ENCODE assay signal across 8 mouse cellular contexts in genomic region chr11:115904956-115905790, GRCm38 (mm10). TPM values are rescaled to one million over a fixed set of nuclear protein-coding genes. Genes with fewer than 3 reads are reported as not detected.
DNase-seq lines count a peak whose midpoint lies in the region; ATAC-seq and TF ChIP-seq lines count a peak whose summit lies in the region.

No protein-coding gene starts in this region.

- H3K4me1 ChIP-seq in hindbrain, embryonic 11.5 days (replicated peaks; ENCODE audit: control insufficient read depth, insufficient read depth, low read length) = peaks cover 2% of the 10 kb centered on the region
- peaks cover under 1% of the 10 kb centered on the region; the same call in 1 of the 2 replicates for H3K4me1 ChIP-seq in hindbrain, embryonic 16.5 days (ENCODE audit: control insufficient read depth, insufficient read depth, low read depth, low read length)
- peaks cover 19% of the 10 kb centered on the region for H3K4me1 ChIP-seq in bone marrow, adult 2 months (ENCODE audit: control insufficient read depth, insufficient read depth, low read length)
- H3K4me1 ChIP-seq in intestine, embryonic 16.5 days (ENCODE audit: control insufficient read depth, insufficient read depth, low read length) = peaks cover 34% of the 10 kb centered on the region
- H3K4me1 ChIP-seq in liver, embryonic 16.5 days (ENCODE audit: control insufficient read depth, low read depth, low read length) = peaks cover 71% of the 10 kb centered on the region

- 0 out of 2 replicates have a peak, but pooled peaks have one; percentile 4 for TF ChIP-seq CTCF in bone marrow, adult 2 months (IDR thresholded peaks at IDR 0.05; ENCODE audit: control insufficient read depth, insufficient read depth, low read length)

- no peaks in the 10 kb centered on the region for H3K9me3 ChIP-seq in hindbrain, embryonic 11.5 days (ENCODE audit: control insufficient read depth, low read length)
- H3K9me3 ChIP-seq in hindbrain, embryonic 16.5 days (ENCODE audit: control insufficient read depth, low read length) = no peaks in the 10 kb centered on the region
- no peaks in the 10 kb centered on the region for H3K9me3 ChIP-seq in intestine, embryonic 16.5 days (ENCODE audit: control insufficient read depth, low read length)
- H3K9me3 ChIP-seq in liver, embryonic 16.5 days (replicated peaks; ENCODE audit: control insufficient read depth, low read length) = no peaks in the 10 kb centered on the region

- 46% methylated on average over 16 of the region's 16 CpGs for WGBS in hindbrain, embryonic 11.5 days
- WGBS in hindbrain, embryonic 16.5 days = 47% methylated on average over 16 of the region's 16 CpGs
- 83% methylated on average over 16 of the region's 16 CpGs for WGBS in bone marrow, adult 2 months
- 53% methylated on average over 16 of the region's 16 CpGs for WGBS in intestine, embryonic 16.5 days
- 75% methylated on average over 16 of the region's 16 CpGs for WGBS in liver, embryonic 16.5 days (ENCODE audit: insufficient replicate concordance)

- no peak for DNase-seq in hindbrain, embryonic 11.5 days (ENCODE audit: low spot score)
- DNase-seq in cerebellum, postnatal 10 days = no peak
- DNase-seq in cerebellum, adult 9-11 months = no peak

- no peak for ATAC-seq in hindbrain, embryonic 11.5 days (ENCODE audit: low FRiP score)
- no peak for ATAC-seq in hindbrain, embryonic 16.5 days
- ATAC-seq in intestine, embryonic 16.5 days = peak; percentile 62
- no peak for ATAC-seq in liver, embryonic 16.5 days (ENCODE audit: low read depth)
- ATAC-seq in megakaryocyte, adult 5-6 weeks (ENCODE audit: poor library complexity, severe bottlenecking) = no peak

- no peaks in the 10 kb centered on the region for H3K27me3 ChIP-seq in hindbrain, embryonic 11.5 days (ENCODE audit: control insufficient read depth, insufficient read depth, low read length)
- H3K27me3 ChIP-seq in hindbrain, embryonic 16.5 days (replicated peaks; ENCODE audit: control insufficient read depth, insufficient read depth, low read length) = no peaks in the 10 kb centered on the region
- no peaks in the 10 kb centered on the region for H3K27me3 ChIP-seq in intestine, embryonic 16.5 days (replicated peaks; ENCODE audit: control insufficient read depth, insufficient read depth, low read length)
- H3K27me3 ChIP-seq in liver, embryonic 16.5 days (ENCODE audit: control insufficient read depth, insufficient read depth, low read depth, low read length) = no peaks in the 10 kb centered on the region

- no peaks in the 10 kb centered on the region for H3K36me3 ChIP-seq in hindbrain, embryonic 11.5 days (ENCODE audit: control insufficient read depth, insufficient read depth, low read length)
- no peaks in the 10 kb centered on the region for H3K36me3 ChIP-seq in hindbrain, embryonic 16.5 days (ENCODE audit: control insufficient read depth, insufficient read depth, low read length)
- no peaks in the 10 kb centered on the region for H3K36me3 ChIP-seq in intestine, embryonic 16.5 days (ENCODE audit: control insufficient read depth, insufficient read depth, low read length)
- peaks cover 29% of the 10 kb centered on the region for H3K36me3 ChIP-seq in liver, embryonic 16.5 days (ENCODE audit: control insufficient read depth, insufficient read depth)

- H3K27ac ChIP-seq in hindbrain, embryonic 11.5 days (ENCODE audit: low read depth, low read length) = 0 out of 2 replicates have a peak overlapping the region, but pooled peaks have one; percentile 24
- H3K27ac ChIP-seq in hindbrain, embryonic 16.5 days (ENCODE audit: low read depth, low read length) = no peak overlapping the region
- H3K27ac ChIP-seq in bone marrow, adult 2 months (ENCODE audit: control insufficient read depth, insufficient read depth, low read depth, low read length, poor library complexity) = peak overlapping the region; percentile 96
- peak overlapping the region; percentile 38 for H3K27ac ChIP-seq in intestine, embryonic 16.5 days (ENCODE audit: low read length)
- peak overlapping the region; percentile 98 for H3K27ac ChIP-seq in liver, embryonic 16.5 days (ENCODE audit: low read length)

- no peak overlapping the region for H3K9ac ChIP-seq in hindbrain, embryonic 11.5 days (ENCODE audit: low read depth, low read length)
- H3K9ac ChIP-seq in hindbrain, embryonic 16.5 days (ENCODE audit: low read depth, low read length) = no peak overlapping the region
- H3K9ac ChIP-seq in intestine, embryonic 16.5 days (ENCODE audit: low read depth, low read length) = peak overlapping the region; percentile 37; the same call in 1 of the 2 replicates
- H3K9ac ChIP-seq in liver, embryonic 16.5 days (ENCODE audit: low read depth, low read length) = peak overlapping the region; percentile 49

- TF ChIP-seq POLR2A in bone marrow, adult 2 months (IDR thresholded peaks at IDR 0.05; ENCODE audit: borderline replicate concordance, control insufficient read depth, low read depth, low read length) = no peak

- no peak overlapping the region for H3K4me3 ChIP-seq in hindbrain, embryonic 11.5 days (ENCODE audit: low read depth, low read length)
- no peak overlapping the region for H3K4me3 ChIP-seq in hindbrain, embryonic 16.5 days (ENCODE audit: low read length)
- no peak overlapping the region for H3K4me3 ChIP-seq in bone marrow, adult 2 months (replicated peaks; ENCODE audit: control insufficient read depth, low read depth, low read length)
- no peak overlapping the region for H3K4me3 ChIP-seq in intestine, embryonic 16.5 days (ENCODE audit: low read length)
- no peak overlapping the region for H3K4me3 ChIP-seq in liver, embryonic 16.5 days (ENCODE audit: low read depth, low read length)

- no peak overlapping the region for H3K4me2 ChIP-seq in hindbrain, embryonic 11.5 days (replicated peaks; ENCODE audit: low read depth, low read length)
- H3K4me2 ChIP-seq in hindbrain, embryonic 16.5 days (ENCODE audit: low read length) = no peak overlapping the region
- no peak overlapping the region for H3K4me2 ChIP-seq in intestine, embryonic 16.5 days (ENCODE audit: low read depth, low read length)
- H3K4me2 ChIP-seq in liver, embryonic 16.5 days (ENCODE audit: low read depth, low read length) = peak overlapping the region; percentile 67; the same call in 1 of the 2 replicates

RNA-seq across cellular contexts. Expression of gene Smim5, which starts 5.4 kb away (rescaled TPM):
- 3.4 and 3.8 TPM in 2 replicates for polyA plus RNA-seq in hindbrain, embryonic 11.5 days (2014; fragmentation: Nextera tagmentation; extraction: Ambion mirVana)
- polyA plus RNA-seq in hindbrain, embryonic 16.5 days (2015; fragmentation: Nextera tagmentation; extraction: Ambion mirVana) = 2.5 and 3.9 TPM in 2 replicates
- polyA plus RNA-seq in bone marrow, adult 2 months (2011; ENCODE audit: insufficient read depth, insufficient read length, low replicate concordance, missing spikeins) = 44.8 and 74.9 TPM in 2 replicates
- polyA plus RNA-seq in intestine, embryonic 16.5 days (2015; fragmentation: Nextera tagmentation; extraction: Ambion mirVana) = 1.6 and 3.1 TPM in 2 replicates
- 29.5 and 30.1 TPM in 2 replicates for polyA plus RNA-seq in liver, embryonic 16.5 days (2015; fragmentation: Nextera tagmentation; extraction: Ambion mirVana)
- total RNA-seq in megakaryocyte, adult 5-6 weeks (2015) = 37.5 and 48.1 TPM in 2 replicates
- total RNA-seq in megakaryocyte, adult 5-6 weeks (2017) = 40.4 and 42.5 TPM in 2 replicates

RNA-seq across cellular contexts. Expression of gene Smim6, which starts 6.6 kb away (rescaled TPM):
- 0.40 and 0.65 TPM in 2 replicates for polyA plus RNA-seq in hindbrain, embryonic 11.5 days (2014; fragmentation: Nextera tagmentation; extraction: Ambion mirVana)
- 0.49 and 0.58 TPM in 2 replicates for polyA plus RNA-seq in hindbrain, embryonic 16.5 days (2015; fragmentation: Nextera tagmentation; extraction: Ambion mirVana)
- 4.4 and 13.1 TPM in 2 replicates for polyA plus RNA-seq in bone marrow, adult 2 months (2011; ENCODE audit: insufficient read depth, insufficient read length, low replicate concordance, missing spikeins)
- 33.8 and 38.6 TPM in 2 replicates for polyA plus RNA-seq in intestine, embryonic 16.5 days (2015; fragmentation: Nextera tagmentation; extraction: Ambion mirVana)
- polyA plus RNA-seq in liver, embryonic 16.5 days (2015; fragmentation: Nextera tagmentation; extraction: Ambion mirVana) = 2.7 and 3.1 TPM in 2 replicates
- total RNA-seq in megakaryocyte, adult 5-6 weeks (2015) = 2.7 and 4.9 TPM in 2 replicates
- 0.73 TPM in 1 of 2 replicates, not detected in the other for total RNA-seq in megakaryocyte, adult 5-6 weeks (2017)

RNA-seq across cellular contexts. Expression of gene Sap30bp, which starts 27.9 kb away (rescaled TPM):
- 55.8 and 57.1 TPM in 2 replicates for polyA plus RNA-seq in hindbrain, embryonic 11.5 days (2014; fragmentation: Nextera tagmentation; extraction: Ambion mirVana)
- 38.4 and 45.3 TPM in 2 replicates for polyA plus RNA-seq in hindbrain, embryonic 16.5 days (2015; fragmentation: Nextera tagmentation; extraction: Ambion mirVana)
- polyA plus RNA-seq in bone marrow, adult 2 months (2011; ENCODE audit: insufficient read depth, insufficient read length, low replicate concordance, missing spikeins) = 12.8 and 21.7 TPM in 2 replicates
- 27.3 and 29.2 TPM in 2 replicates for polyA plus RNA-seq in intestine, embryonic 16.5 days (2015; fragmentation: Nextera tagmentation; extraction: Ambion mirVana)
- polyA plus RNA-seq in liver, embryonic 16.5 days (2015; fragmentation: Nextera tagmentation; extraction: Ambion mirVana) = 13.6 and 16.2 TPM in 2 replicates
- total RNA-seq in megakaryocyte, adult 5-6 weeks (2015) = 18.6 and 22.6 TPM in 2 replicates
- total RNA-seq in megakaryocyte, adult 5-6 weeks (2017) = 158 and 190 TPM in 2 replicates

RNA-seq across cellular contexts. Expression of gene Recql5, which starts 28.1 kb away (rescaled TPM):
- polyA plus RNA-seq in hindbrain, embryonic 11.5 days (2014; fragmentation: Nextera tagmentation; extraction: Ambion mirVana) = 16.0 and 19.9 TPM in 2 replicates
- polyA plus RNA-seq in hindbrain, embryonic 16.5 days (2015; fragmentation: Nextera tagmentation; extraction: Ambion mirVana) = 20.2 and 21.3 TPM in 2 replicates
- 17.4 and 40.9 TPM in 2 replicates for polyA plus RNA-seq in bone marrow, adult 2 months (2011; ENCODE audit: insufficient read depth, insufficient read length, low replicate concordance, missing spikeins)
- 15.7 and 16.7 TPM in 2 replicates for polyA plus RNA-seq in intestine, embryonic 16.5 days (2015; fragmentation: Nextera tagmentation; extraction: Ambion mirVana)
- polyA plus RNA-seq in liver, embryonic 16.5 days (2015; fragmentation: Nextera tagmentation; extraction: Ambion mirVana) = 7.9 and 8.9 TPM in 2 replicates
- total RNA-seq in megakaryocyte, adult 5-6 weeks (2015) = 13.2 and 19.9 TPM in 2 replicates
- total RNA-seq in megakaryocyte, adult 5-6 weeks (2017) = 19.9 and 22.5 TPM in 2 replicates

RNA-seq across cellular contexts. Expression of gene Myo15b, which starts 47.0 kb away (rescaled TPM):
- 0.09 TPM in 1 of 2 replicates, not detected in the other for polyA plus RNA-seq in hindbrain, embryonic 11.5 days (2014; fragmentation: Nextera tagmentation; extraction: Ambion mirVana)
- polyA plus RNA-seq in hindbrain, embryonic 16.5 days (2015; fragmentation: Nextera tagmentation; extraction: Ambion mirVana) = 0.16 and 0.31 TPM in 2 replicates
- polyA plus RNA-seq in bone marrow, adult 2 months (2011; ENCODE audit: insufficient read depth, insufficient read length, low replicate concordance, missing spikeins) = 0.57 TPM in 1 of 2 replicates, not detected in the other
- 168 and 230 TPM in 2 replicates for polyA plus RNA-seq in intestine, embryonic 16.5 days (2015; fragmentation: Nextera tagmentation; extraction: Ambion mirVana)
- 0.34 and 1.5 TPM in 2 replicates for polyA plus RNA-seq in liver, embryonic 16.5 days (2015; fragmentation: Nextera tagmentation; extraction: Ambion mirVana)
- 0.51 TPM in 1 of 2 replicates, not detected in the other for total RNA-seq in megakaryocyte, adult 5-6 weeks (2015)
- 0.04 and 0.33 TPM in 2 replicates for total RNA-seq in megakaryocyte, adult 5-6 weeks (2017)

Comparison
In these comparisons a context has a peak if more than half of its experiments do, and no peak if none do; other contexts are left out.
1. H3K9ac ChIP-seq: peak in intestine, embryonic 16.5 days (single experiment) and liver, embryonic 16.5 days (single experiment); none in hindbrain, embryonic 11.5 days (single experiment) and hindbrain, embryonic 16.5 days (single experiment).